Mouse (Mus musculus) limb, embryonic 11.5 days (tissue): ENCODE results near the gene Kcnc1. TPM values are rescaled to one million over a fixed set of nuclear protein-coding genes. Genes with fewer than 3 reads are reported as not detected.

Experiments used
- ATAC-seq: fragments of 200-750 bp; cut with Nextera tagmentation; 2 replicates; pipeline ENCODE4 v1.8.0; 2017; ENCODE audit warnings: low read depth; ENCODE audit not compliant: insufficient number of reproducible peaks, low FRiP score, low TSS enrichment
- DNase-seq: peaks from one replicate; pipeline ENCODE4 v3.0.0-alpha.2; 2015; ENCODE audit warnings: low spot score
- H3K27ac ChIP-seq: fragments of 300-500 bp; sonication (generic); replicated peaks from 2 replicates; pipeline ENCODE4 v1.5.1; 2014; ENCODE audit warnings: low read depth, mild to moderate bottlenecking, low read length
- H3K27me3 ChIP-seq: fragments of 300-500 bp; sonication (generic); 2 replicates; pipeline ENCODE4 v1.6.1; 2014; ENCODE audit warnings: mild to moderate bottlenecking, low read length, mixed read lengths; ENCODE audit not compliant: control insufficient read depth, insufficient read depth
- H3K36me3 ChIP-seq: fragments of 300-500 bp; sonication (generic); 2 replicates; pipeline ENCODE4 v1.6.1; 2014; ENCODE audit warnings: mild to moderate bottlenecking, low read length, moderate library complexity, mixed read lengths; ENCODE audit not compliant: control insufficient read depth, insufficient read depth
- H3K4me1 ChIP-seq: fragments of 300-500 bp; sonication (generic); 2 replicates; pipeline ENCODE4 v1.6.1; 2014; ENCODE audit warnings: low read length, mixed read lengths; ENCODE audit not compliant: control insufficient read depth, insufficient read depth
- H3K4me2 ChIP-seq: fragments of 300-500 bp; sonication (generic); 2 replicates; pipeline ENCODE4 v1.6.1; 2014; ENCODE audit warnings: low read depth, mild to moderate bottlenecking, moderate library complexity; ENCODE audit not compliant: severe bottlenecking
- H3K4me3 ChIP-seq: fragments of 300-500 bp; sonication (generic); 2 replicates; pipeline ENCODE4 v1.5.1; 2014; ENCODE audit warnings: low read depth, low read length
- H3K9ac ChIP-seq: fragments of 300-500 bp; sonication (generic); 2 replicates; pipeline ENCODE4 v1.6.1; 2014; ENCODE audit warnings: mild to moderate bottlenecking, low read length
- H3K9me3 ChIP-seq: fragments of 300-500 bp; sonication (generic); 2 replicates; pipeline ENCODE4 v1.6.1; 2016; ENCODE audit warnings: low read length; ENCODE audit not compliant: control insufficient read depth
- WGBS: fragments of 180-500 bp; shearing (Covaris S2); extraction: QIAGEN DNeasy Blood & Tissue Kit; methylation state at CpG from one replicate; pipeline ENCODE4 v1.1.7; 2014; 5-methylcytosine and 5-hydroxymethylcytosine counted together
- polyA plus RNA-seq: library from polyadenylated mRNA; unstranded; fragments of >200 nt; fragmentation: Nextera tagmentation; extraction: Ambion mirVana; gene quantifications from 2 replicates; pipeline ENCODE4 v1.2.1, GENCODE M21; 2014

Kcnc1 gene
- polyA plus RNA-seq, 1 experiment from 2014 or later: 0.05 TPM

DNA sequence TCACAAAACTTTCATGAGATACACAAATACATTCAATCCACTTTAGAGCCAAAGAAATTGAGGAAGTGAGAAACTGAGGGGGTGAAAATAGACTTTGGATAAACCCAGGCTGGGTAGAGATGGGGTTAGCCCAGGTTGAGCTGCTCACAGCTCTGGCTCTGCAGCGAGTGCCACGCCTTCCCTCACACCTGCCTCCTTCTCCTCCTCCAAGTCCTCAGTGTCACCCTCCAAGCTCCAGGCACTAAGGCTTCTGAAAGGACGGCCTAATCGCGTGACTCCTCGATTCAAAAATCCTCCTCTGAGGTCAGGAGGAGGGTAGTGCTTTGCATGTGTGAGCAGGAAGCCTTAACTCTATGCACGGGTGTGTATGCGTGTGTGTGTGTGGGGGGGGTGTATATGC lies 66.8 kb downstream of the Kcnc1 start:
- no peak overlapping the region for H3K4me3 ChIP-seq
- WGBS: 79% methylated on average over 8 of the region's 8 CpGs
- no peaks in the 10 kb centered on the region for H3K36me3 ChIP-seq
- DNase-seq (no peak), ATAC-seq (no peak)
- no peaks in the 10 kb centered on the region for H3K27me3 ChIP-seq
- H3K27ac ChIP-seq: no peak overlapping the region
- H3K4me2 ChIP-seq: no peak overlapping the region
- no peaks in the 10 kb centered on the region for H3K4me1 ChIP-seq
- H3K9me3 ChIP-seq: no peaks in the 10 kb centered on the region
- H3K9ac ChIP-seq: no peak overlapping the region

DNA sequence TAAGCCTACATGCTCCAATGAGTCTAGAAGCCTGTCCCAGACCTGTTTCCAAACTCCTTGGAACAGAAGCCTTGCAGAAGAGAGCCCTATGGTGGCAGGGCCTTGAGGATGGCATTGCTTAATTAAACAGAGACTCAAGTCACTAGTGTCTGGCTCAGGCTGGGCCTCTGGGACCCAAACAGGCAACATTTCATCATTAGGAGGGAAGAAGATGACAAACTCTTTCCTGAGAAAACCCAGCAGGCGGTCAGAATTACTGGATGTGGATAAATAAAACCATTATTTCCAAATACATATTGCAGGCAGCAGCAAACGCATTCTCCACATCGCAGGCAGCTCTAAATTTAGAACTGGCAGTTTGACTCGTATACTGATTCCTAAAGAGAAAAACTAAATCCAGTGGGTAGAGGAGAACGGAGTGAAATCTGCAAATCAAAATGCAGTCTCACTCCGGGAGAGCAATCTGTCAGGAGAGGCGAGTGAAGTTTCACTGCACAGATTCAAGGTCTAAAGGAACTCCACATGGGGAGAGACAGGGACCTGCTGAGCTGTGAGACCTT lies 70.2 kb downstream of the Kcnc1 start:
- no peak overlapping the region for H3K4me2 ChIP-seq
- H3K27ac ChIP-seq: no peak overlapping the region
- H3K36me3 ChIP-seq: no peaks in the 10 kb centered on the region
- H3K27me3 ChIP-seq: no peaks in the 10 kb centered on the region
- DNase-seq: no peak
- H3K9ac ChIP-seq: no peak overlapping the region
- ATAC-seq: no peak
- no peaks in the 10 kb centered on the region for H3K9me3 ChIP-seq
- WGBS: 77% methylated on average over 7 of the region's 7 CpGs
- H3K4me3 ChIP-seq: no peak overlapping the region
- H3K4me1 ChIP-seq: no peaks in the 10 kb centered on the region

DNA sequence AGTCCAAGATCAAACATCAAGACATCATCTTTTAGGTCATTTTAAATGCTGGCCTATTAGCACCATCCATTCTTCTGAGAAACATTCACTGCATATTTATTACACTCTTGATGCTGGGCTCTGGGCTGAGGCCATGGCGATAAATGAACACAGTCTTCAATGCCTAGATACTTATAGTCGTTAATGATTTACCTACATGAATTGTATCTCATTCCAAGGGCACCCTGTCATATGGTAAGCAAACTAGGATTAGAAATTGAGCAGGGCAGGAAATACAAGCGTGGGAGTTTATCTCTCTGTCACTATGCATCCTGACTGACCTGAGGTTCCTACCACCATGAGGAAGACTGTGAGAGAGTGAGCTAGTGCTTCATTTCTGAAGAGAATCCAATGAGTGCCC lies 73.2 kb downstream of the Kcnc1 start:
- Histone ChIP-seq H3K4me1 (no peaks in the 10 kb centered on the region), H3K9me3 (no peaks in the 10 kb centered on the region), H3K36me3 (no peaks in the 10 kb centered on the region), H3K4me2 (no peak overlapping the region), H3K4me3 (no peak overlapping the region), H3K9ac (no peak overlapping the region), H3K27ac (no peak overlapping the region), H3K27me3 (no peaks in the 10 kb centered on the region)
- ATAC-seq (no peak), DNase-seq (no peak)
- 90% methylated on average over 3 of the region's 3 CpGs for WGBS

DNA sequence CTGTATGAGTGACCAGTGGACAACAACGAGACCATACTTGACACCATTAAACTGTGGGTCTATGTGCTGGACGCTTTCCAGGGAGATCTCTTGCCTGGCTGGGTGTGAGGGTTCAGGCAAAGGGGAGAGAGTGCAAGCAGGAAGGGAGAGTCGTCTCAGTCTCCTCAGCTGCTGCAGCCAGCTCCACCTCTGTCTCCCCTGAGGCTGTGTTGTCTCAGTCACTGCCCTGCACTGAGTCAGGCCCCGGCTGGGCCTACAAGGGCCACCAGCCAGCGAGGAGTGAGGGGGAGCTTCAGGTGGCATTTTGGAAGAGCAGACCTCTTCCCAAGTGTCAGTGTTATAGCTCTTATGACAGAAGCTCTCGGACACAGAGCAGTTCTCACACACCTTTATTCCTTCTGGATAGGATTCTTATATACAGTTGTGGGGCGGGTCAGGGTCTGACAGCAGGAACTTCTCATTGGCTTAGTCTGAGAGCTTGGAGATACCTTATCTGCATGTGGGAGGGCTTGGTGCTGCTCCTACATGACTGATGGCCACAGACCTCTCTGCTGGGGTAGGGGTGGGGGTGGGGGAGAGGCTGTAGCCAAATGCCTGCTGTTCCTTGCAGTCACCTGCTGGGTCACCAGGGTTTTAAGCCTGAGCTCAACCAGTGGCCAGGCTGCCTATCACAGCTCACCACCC lies 74.9 kb downstream of the Kcnc1 start:
- no peak overlapping the region for H3K4me3 ChIP-seq
- no peak overlapping the region for H3K9ac ChIP-seq
- no peak overlapping the region for H3K27ac ChIP-seq
- 55% methylated on average over 7 of the region's 7 CpGs for WGBS
- ATAC-seq (no peak), DNase-seq (no peak)
- H3K36me3 ChIP-seq: no peaks in the 10 kb centered on the region
- no peaks in the 10 kb centered on the region for H3K9me3 ChIP-seq
- H3K4me2 ChIP-seq: no peak overlapping the region
- H3K27me3 ChIP-seq: no peaks in the 10 kb centered on the region
- H3K4me1 ChIP-seq: no peaks in the 10 kb centered on the region

DNA sequence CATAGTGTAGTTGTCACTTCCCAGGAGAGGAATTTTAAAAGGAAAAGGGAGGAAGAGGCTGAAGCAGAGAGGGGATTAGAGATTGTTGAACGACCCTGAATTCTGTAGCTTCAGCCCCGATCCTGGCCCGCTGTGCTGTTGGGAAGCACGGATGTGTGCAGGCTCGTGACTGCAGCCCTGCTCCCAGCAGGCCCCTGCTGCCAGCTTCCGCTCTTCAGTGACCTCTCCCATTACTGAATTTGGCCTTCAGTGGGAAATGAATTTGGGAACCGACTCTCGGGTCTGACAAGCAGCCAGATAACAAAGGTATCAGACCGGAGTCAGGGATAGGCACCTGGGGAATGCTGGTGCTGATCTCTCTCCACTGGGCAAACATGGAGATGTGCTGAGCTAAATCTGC lies 76.8 kb downstream of the Kcnc1 start:
- H3K36me3 ChIP-seq: no peaks in the 10 kb centered on the region
- no peaks in the 10 kb centered on the region for H3K9me3 ChIP-seq
- no peak overlapping the region for H3K9ac ChIP-seq
- no peaks in the 10 kb centered on the region for H3K4me1 ChIP-seq
- H3K27me3 ChIP-seq: no peaks in the 10 kb centered on the region
- ATAC-seq (no peak), DNase-seq (no peak)
- no peak overlapping the region for H3K27ac ChIP-seq
- no peak overlapping the region for H3K4me3 ChIP-seq
- no peak overlapping the region for H3K4me2 ChIP-seq
- 46% methylated on average over 9 of the region's 9 CpGs for WGBS

DNA sequence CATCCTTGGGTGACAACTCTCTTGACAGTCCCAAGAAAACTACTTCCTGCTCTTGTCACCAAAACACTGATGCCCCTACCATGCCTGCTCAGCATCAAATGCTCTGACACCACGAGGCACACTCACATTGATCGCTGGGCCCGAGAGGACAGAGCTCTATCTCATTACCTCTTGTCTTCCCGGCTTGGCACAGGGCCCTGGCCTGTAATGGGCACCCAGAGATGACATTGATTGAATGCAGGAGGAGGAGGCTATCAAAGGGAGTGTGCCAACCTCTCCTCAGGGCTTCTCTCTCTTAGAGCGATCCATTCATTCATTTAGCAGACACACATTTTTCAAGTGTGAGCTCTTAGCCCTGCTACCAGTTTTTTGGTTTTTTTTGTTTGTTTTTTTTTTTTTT lies 79.2 kb downstream of the Kcnc1 start:
- no peaks in the 10 kb centered on the region for H3K4me1 ChIP-seq
- no peak overlapping the region for H3K4me3 ChIP-seq
- H3K27me3 ChIP-seq: no peaks in the 10 kb centered on the region
- no peak overlapping the region for H3K4me2 ChIP-seq
- no peaks in the 10 kb centered on the region for H3K9me3 ChIP-seq
- H3K36me3 ChIP-seq: no peaks in the 10 kb centered on the region
- no peak for ATAC-seq
- WGBS: 83% methylated on average over 5 of the region's 5 CpGs
- no peak overlapping the region for H3K9ac ChIP-seq
- no peak overlapping the region for H3K27ac ChIP-seq
- DNase-seq: no peak

DNA sequence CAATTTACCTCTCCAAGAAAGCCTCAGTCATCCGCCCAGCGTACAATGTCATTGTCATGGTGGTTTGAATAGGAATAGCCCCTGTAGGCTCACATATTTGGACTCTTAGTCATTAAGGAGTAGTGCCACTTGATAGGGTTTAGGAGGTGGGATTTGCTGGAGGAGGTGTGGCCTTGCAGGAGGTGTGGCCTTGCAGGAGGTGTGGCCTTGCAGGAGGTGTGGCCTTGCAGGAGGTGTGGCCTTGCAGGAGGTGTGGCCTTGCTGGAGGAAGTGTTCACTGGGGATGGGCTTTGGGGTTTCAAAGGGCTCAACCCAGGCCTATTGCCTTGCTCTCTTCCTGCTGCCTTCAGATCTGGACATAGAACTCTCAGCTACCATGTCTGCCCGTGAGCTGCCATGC lies 81.2 kb downstream of the Kcnc1 start:
- Histone ChIP-seq H3K4me1 (no peaks in the 10 kb centered on the region), H3K36me3 (no peaks in the 10 kb centered on the region), H3K4me2 (no peak overlapping the region), H3K9ac (no peak overlapping the region), H3K27ac (no peak overlapping the region), H3K27me3 (no peaks in the 10 kb centered on the region), H3K4me3 (no peak overlapping the region), H3K9me3 (no peaks in the 10 kb centered on the region)
- DNase-seq (no peak), ATAC-seq (no peak)
- WGBS: 91% methylated on average over 3 of the region's 3 CpGs

DNA sequence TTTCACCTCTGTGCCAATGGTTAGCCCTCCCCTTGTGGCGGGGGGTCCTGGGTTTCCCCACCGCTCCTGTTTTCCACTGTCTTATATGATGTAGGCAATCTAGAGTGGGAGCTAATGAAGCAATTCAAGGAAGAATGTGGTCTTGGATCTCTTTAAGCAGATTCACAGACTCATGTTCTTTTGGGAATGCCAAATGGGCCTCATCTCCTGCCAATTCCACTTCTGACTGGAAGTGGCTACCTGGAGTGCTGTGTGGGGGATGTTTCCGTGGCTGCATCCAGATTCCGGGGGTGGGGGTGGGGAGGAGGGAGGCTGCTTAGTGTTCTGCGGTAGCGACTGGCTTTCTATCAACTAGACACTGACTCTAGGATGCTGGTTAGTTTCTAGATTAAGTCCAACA lies 83.5 kb downstream of the Kcnc1 start:
- Histone ChIP-seq H3K4me2 (no peak overlapping the region), H3K9me3 (no peaks in the 10 kb centered on the region), H3K27me3 (no peaks in the 10 kb centered on the region), H3K27ac (no peak overlapping the region), H3K9ac (no peak overlapping the region), H3K36me3 (no peaks in the 10 kb centered on the region), H3K4me3 (no peak overlapping the region), H3K4me1 (no peaks in the 10 kb centered on the region)
- ATAC-seq (no peak), DNase-seq (no peak)
- 70% methylated on average over 6 of the region's 6 CpGs for WGBS

DNA sequence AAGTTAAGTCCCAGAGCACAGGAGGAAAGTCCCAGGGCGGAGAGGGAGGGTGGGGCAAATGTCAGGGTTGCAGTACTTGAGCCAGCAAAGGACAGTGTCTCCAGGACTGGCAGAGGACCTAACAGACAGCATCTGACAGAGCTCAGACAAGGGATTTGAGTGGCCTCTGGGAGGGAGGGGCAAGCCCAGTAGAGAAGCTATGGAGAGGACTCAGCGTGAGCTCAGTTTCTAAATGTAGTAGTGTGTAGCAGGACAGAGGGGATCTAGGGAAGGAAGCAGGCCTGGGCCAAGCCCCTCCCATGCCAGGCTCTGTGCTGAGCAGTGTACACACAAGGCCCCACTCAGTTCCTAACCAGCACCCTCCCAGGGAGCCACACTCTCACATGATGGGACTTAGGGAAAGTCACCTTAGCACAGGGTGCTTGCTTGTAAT lies 85.8 kb downstream of the Kcnc1 start:
- Histone ChIP-seq H3K4me2 (no peak overlapping the region), H3K9ac (no peak overlapping the region), H3K9me3 (no peaks in the 10 kb centered on the region), H3K36me3 (no peaks in the 10 kb centered on the region), H3K4me1 (no peaks in the 10 kb centered on the region), H3K27me3 (no peaks in the 10 kb centered on the region), H3K27ac (no peak overlapping the region), H3K4me3 (no peak overlapping the region)
- no peak for DNase-seq
- WGBS: 65% methylated on average over 2 of the region's 2 CpGs
- ATAC-seq: no peak
